Mouse (Mus musculus) C2C12 (cell line): Measurements from ENCODE around the gene Tcf7l1.

Source experiments
- CEBPB ChIP-seq: IDR thresholded peaks from one replicate; pipeline ENCODE4 v1.6.1; 2011; ENCODE audit warnings: low read depth, mild to moderate bottlenecking, control low read depth, moderate library complexity
- CTCF ChIP-seq: IDR thresholded peaks from one replicate; pipeline ENCODE4 v1.5.1; 2011; ENCODE audit not compliant: control insufficient read depth, insufficient read depth, insufficient read length
- MAX ChIP-seq: IDR thresholded peaks from one replicate; pipeline ENCODE4 v1.6.1; 2011; ENCODE audit warnings: mild to moderate bottlenecking, control low read depth
- MYOD1 ChIP-seq: IDR thresholded peaks from one replicate; pipeline ENCODE4 v1.6.1; 2011; ENCODE audit warnings: low read depth; ENCODE audit not compliant: control insufficient read depth, insufficient read length

DNA sequence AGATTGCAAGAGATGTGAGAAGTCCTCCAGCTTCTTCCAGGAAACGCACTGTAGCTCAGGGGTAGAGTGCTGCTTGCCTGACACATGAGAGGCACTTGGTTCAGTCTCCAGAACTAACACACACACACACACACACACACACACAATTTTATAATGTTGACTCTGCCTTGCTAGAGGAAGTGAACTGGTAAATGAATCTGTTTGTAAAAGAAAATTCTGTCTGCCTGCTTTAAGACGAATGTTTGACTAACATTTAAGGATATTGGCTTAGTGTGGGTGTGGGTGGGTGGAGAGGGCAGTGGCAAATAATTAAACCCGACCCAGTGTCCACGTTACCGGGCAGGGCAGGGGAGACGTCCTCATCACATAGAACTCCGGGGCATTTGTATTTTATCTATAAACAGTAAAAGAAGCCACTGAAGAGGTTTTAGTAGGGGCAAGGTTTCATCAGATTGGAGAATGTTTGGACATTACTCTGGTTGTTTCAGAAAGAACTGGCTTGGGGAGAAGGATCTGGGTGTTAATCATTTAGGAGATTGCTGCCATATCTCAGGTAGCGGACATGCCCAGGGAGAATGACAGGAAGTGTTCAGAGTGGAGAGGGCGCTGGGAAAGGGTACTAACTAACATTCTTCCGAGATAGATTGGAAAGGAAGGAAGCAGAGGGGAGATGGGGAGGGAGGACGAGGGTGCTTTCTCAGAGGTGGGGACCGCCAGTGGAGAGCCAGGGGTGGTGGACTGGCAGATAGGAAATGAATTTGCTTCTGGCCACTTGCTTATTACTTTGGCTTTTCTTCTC is 169.1 kb downstream of the Tcf7l1 start:
- TF ChIP-seq CTCF (no peak), MYOD1 (no peak), MAX (no peak), CEBPB (no peak)
